Mouse (Mus musculus) T-cell, adult 2 months (primary cell): ENCODE data around the gene Cacng4.

Experiments used
- DNase-seq: peaks from one replicate; pipeline ENCODE4 v3.0.0; 2022; ENCODE audit warnings: low spot score

Gene Cacng4

DNA sequence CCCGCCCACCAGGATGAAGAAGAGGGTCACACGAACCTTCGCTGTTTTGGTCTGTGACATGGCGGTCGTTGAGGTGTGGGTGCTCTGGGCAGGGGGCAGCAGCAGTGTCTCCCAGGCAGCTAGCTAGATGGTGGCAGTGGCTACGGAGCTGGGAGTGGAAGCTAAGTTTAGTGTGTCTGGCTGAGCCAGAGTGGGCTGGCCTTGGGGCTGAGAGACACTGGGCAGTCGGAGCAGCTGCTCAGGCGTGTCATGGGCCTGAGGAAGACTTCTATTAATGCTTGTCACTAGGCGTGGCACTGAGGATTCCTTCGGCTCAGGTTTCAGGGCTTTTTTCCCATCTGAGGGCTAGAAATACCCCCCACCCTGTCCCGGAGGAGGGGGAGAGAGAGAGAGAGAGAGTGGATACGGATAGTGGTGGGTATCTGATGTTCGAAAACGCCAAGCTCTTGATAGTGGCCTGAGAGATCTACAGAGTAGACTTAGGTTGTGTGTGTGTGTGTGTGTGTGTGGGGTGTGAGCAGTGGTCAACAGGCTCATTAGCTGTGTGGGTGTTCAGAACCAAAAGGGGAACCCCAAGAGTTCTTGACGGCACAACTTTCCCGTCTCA is 77.9 kb downstream of the Cacng4 start, which contains the start of gene Cacng1:
Cacng1 (minus strand) TSS at position 191 of the 607 bp plus-strand sequence.
- DNase-seq, result no peak

DNA sequence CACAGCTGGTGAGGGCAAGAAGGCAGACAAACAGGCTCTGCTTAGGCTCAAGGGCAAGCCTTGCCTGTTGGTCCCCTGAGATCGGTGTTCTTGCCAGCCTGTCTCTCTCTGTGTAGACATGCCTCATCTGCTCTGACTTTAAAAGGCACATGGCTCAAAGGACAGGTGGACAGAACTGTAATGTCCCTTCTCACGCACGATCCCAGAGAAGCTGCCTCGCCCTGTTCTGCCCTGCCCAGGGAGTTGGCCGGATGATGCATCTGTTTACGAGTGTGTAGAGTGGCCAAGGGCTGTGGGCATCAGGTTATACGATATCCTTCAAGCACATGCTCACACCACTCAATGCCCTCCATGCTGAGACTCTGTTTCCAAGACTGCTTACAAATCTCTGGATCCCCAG is 80.0 kb downstream of the Cacng4 start:
- no peak for DNase-seq

DNA sequence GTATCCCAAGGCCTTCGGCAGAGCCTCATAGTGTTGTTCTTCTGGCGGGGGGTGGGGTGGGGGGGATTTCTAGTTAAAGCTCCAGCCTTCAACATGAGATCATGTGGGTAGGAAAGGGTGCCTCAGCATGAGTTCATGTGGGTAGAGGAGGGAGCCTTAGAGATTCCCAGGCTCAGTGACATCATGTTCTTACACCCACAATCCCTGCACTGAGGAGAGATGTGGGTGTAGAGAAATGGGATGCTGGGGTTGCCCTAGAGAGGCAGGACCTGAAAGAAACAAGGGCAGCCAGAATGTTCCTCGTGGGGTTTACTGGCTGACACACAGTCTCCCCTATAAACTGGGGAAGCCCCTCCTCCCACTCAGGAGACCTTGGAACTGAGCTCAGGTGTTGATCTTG is 84.0 kb downstream of the Cacng4 start:
- DNase-seq, result no peak

DNA sequence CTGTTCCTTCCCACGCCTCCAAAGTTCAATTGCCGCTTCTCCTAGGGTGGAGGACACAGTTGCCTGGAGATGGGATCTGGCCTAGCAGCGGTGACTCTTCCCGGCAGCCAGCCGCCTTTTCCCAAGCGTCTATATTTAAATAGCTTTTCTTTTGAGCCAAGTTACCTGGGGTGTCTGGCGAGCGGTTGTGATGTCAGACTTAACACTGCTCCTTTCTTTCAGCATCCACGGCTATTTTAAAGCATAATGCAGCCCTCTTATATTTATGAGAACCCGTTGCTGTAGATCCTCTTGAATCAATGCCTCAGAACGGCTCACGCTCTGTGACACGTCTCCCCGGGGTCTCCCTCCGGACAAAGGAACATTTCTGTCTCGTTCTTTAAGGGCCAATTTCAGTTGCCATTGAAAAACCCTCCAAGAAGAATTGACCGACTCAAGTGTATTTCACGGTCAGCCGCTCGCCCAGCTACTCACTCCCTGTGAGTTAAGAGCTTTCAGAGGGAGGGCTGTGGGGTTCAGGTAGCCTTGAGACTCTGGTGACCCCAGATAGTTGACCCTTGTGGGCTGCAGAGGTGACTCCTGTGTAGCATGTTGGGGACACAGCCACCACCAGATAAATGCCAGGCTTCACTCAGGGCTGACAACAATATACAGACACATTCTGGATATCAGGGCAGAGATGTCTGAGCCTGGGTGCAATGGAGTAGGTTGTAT is 86.3 kb downstream of the Cacng4 start:
- DNase-seq, result no peak

DNA sequence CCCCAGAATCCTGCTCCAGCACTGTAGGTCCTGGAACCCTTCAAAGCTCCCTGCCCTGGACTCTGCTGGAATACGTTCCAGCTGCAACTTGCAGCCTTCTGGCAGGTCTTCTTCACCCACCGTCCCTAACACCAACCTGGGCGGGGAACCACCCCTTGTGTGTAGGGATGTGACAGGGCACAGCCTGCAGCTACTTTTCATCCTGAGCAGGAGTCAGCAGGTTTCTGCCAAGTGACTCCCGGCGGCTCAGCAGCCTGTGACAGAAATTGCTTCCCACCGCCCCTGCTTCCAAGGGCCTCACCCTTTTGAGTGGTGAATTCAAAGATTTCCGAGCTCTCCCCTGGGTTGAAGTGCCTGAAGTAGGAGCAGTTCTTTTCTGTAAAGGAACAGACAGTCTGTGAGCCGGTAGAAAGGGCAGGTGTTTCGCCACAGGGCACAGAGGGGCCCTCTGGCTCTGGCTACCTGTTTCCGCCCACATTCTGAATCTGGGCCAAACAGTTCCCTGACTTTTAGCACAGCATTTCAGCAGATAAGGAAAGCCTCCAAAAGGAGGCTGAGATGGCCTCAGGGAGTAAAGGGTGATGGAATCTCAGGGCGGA is 88.8 kb downstream of the Cacng4 start:
- no peak for DNase-seq

DNA sequence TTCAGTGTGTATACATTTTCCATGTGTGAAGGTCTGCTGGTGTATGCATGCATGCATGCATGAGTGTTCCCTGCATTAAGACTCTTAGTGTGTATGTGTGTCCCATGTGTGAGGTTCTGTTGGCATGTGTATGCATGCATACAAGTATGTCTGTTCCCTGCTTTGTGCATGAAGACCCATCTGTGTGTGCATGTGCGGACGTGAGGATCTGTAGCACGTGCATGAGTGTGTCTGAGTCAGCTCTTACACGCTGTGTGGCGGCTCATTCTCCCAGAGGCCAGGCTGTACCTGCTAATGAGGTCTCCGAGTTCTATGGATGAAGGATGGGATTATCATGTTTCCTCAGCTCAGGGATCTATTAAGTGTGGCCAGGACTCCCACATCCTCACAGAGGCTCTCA is 89.3 kb downstream of the Cacng4 start:
- no peak for DNase-seq

DNA sequence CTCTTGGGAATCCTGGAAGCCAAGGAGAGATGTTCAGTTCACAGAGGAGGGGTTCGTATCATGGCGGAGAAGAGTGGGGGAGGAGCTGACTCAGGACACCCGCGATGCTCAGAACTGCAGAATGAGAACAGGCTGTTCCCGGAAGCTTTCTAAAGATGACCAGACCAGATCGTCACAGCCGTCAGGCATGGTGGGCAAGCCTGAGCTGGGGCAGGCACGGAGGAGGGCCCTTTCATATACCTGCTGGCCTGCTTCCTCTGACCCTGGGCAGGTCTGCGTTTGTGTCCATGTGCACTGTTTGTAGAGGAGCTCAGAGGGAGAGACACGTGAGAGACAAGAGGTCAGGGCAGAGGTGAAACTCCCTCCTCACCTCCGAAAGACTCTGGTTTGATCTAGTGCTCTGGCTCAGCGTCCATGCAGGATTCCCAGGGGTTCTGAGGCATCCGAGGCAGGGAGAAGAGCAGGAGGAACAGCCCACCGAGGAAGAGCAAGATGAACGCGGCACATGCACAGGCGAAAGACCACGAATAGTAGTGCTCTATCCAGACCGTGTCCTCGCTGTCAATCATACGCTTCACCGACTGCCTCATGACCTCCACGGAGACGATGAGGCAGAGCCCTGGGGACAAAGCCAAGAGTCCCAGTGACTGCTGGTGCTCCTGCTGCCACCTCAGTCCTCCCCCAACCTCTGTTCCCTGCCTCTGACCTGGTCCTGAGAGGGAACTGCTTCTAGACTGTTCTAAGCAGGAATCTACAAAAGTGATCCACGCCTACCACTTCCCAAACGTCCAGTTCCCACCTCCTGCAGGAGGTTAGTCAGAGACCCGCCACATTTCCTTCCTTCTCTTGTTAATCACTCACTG is 90.9 kb downstream of the Cacng4 start:
- no peak for DNase-seq

DNA sequence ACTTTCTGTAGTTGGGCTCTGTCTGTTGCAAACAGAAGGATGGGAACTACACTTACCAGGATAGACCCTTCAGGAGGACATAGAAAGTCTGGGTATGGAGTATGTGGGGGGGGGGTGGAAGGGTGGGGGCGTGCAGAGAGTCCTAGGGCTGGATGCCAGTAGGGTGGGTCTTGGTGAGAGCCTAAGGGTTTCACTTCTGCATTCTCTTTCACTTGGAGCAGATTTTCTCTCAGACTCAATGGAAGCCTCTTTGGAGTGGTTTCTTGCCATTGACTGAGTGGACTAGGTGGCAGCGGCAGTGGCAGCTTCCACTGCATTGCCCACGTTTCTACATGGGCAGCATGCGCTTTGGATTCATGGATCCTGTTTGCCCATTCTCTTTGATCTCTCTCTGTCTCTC is 94.4 kb downstream of the Cacng4 start:
- DNase-seq, result no peak

DNA sequence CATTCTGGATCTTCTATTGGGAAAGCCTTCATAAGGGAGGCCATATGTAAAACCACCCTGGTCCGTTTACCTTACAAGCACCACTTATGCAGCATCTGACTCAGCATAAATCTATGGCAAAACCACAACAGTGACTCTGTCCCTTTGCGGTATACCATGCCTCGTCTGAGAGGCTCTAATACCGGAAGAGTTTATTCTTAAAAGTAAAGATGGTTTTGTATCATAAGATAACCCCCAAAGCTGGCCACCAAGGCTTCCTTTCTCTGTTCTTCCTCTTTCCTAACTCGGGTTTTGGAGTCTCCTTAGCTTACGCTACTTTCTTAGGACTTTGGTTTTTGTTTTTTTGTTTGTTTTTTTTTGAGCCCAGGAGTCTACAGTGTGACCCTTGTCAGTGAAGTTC is 101.0 kb downstream of the Cacng4 start:
- DNase-seq, result peak; percentile 8

DNA sequence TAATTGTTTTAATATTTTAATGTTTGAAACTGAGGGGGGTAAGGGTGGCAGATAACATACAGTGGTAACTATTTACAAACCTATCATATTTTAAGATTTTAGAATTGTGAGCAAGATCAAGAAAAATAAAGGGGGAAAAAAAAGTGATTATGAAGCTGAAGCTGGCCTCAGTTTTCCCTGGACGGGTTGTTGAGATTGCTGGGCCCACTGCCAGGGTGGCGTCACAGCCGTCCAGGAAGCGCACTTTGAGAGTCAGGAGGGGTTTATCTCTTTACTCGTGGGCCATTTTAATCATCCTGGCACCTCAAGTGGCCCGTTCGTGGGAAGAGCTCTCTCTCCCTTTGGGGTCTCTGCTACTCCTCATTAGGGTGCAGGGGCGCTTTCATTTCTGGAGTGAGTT is 102.8 kb downstream of the Cacng4 start:
- no peak for DNase-seq

DNA sequence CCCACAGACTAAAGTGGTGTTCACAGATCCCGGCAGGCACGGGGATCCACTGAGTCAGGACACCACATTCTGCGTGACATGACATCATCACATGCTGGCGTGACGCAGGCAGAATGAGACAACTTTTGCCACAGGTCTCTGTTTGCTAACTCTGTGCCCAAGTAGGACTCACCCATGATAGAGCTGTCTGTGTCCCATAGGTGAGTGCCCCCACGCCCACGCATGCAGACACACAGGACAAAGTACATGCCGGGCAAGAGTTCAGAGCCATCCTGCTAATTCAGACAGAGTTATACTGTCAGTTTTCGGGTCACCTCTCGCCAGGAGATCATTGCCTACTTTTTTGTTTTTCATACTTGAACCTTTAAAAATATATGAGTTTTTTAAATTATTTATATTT is 105.9 kb downstream of the Cacng4 start:
- no peak for DNase-seq

DNA sequence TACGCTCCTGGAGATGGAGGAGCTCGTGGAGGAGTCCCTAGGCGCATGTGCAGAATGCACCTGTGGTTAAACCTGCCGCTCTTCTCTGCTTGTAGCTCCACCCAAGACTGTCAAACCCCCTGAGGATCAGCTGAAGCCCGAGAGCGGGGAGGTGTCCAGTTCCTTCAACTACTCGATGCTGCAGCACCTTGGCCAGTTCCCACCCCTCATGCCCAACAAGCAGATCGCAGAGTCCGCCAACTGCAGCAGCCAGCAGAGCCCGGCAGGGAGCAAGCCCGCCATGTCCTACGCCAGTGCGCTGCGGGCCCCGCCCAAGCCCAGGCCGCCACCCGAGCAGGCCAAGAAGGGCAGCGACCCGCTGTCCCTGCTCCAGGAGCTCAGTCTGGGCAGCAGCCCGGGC is 108.1 kb downstream of the Cacng4 start:
- no peak for DNase-seq

DNA sequence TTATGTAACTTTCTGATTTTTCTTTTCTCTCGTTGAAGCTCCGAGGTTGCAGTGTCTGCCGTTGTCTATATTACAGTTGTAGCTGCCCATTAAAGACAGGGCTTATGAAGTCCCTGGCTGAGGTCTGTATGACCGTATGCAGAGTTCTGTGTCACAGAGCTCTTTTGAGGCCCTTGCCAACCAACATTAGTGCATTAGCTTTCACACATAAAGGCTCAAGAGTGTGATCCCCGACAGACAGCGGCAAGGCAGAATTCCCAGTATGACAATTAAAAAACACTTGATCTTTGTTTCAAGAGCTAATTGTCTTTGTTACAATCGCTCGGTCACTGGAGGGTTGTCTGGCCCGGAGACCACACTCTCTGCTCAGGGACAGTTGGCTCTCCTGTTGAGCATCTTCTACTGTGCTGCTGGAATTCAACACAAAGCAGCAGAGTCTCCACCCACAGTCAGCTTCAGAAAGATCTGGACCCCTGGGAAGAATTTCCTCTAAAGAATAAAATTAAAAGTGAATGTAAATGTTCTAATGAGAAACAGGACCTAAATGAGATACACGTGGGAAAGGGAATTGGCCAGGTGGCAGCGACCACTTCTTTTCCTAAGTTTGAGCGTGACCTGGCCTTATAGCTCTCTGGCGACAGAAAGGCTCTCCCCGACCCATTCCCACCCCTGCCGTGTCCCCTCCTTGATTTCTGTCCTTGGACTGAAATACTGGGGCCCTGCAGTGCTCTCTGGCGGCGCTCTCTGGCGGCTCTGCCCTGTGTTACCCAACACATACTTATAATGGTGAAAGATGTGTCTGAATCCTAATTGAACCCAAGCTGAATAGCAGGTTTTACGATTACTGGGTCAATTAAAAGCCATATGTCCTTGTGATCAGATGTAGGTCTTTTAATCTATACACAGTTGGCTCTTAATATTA is 110.6 kb downstream of the Cacng4 start:
- DNase-seq, result no peak

DNA sequence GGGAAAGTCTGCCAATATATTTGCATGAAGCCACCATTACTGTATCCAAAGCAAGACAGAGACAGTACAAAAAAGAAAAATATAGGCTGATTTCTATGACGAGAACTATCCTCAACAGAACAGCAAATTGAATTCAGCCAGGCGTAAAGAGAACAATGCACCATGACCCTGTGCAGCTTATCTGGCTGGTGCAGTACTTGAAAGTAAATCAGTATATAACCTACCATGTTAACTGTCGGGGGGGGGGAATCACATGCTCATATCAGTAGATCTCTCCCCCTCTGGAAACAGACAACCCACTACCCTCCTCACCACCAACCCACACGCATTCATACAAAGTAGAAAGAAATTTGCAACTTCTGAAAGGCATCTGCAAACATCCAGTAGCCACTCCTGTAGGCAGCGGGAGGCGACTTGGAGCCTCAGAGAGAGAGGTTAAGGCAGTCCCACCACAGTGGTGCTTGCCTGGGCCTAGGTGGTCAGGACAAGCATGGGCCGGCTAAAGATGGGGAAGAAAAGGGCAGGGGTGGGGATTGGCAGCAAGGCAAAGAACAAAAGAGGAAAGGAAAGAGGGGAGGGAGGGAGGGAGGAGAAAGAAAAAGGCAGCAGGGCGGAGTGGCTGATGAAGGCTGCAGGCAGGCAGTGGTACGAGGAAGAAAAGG is 111.5 kb downstream of the Cacng4 start:
- no peak for DNase-seq
